Mouse (Mus musculus) inflammation-experienced regulatory T-cells, adult 6 months (primary cell): ENCODE measurements around the gene Cox10. TPM values are rescaled to one million over a fixed set of nuclear protein-coding genes. Genes with fewer than 3 reads are reported as not detected.

ENCODE experiments used
- ATAC-seq: one replicate; pipeline ENCODE4 v1.8.0; 2017
- polyA plus RNA-seq, 3 experiments: library from polyadenylated mRNA; unstranded; fragments of 100-300 nt; shearing (Covaris generic); gene quantifications; one replicate each; pipeline ENCODE4 v1.2.1; 2017

Gene Cox10
- polyA plus RNA-seq, 3 experiments from 2014 or later, result 20.2 to 26.8 (median 21.7) TPM

- ATAC-seq, result no peak
Observed at GRCm38 (mm10) chr11:64044024-64044423, 35.2 kb downstream of the Cox10 start.

DNA sequence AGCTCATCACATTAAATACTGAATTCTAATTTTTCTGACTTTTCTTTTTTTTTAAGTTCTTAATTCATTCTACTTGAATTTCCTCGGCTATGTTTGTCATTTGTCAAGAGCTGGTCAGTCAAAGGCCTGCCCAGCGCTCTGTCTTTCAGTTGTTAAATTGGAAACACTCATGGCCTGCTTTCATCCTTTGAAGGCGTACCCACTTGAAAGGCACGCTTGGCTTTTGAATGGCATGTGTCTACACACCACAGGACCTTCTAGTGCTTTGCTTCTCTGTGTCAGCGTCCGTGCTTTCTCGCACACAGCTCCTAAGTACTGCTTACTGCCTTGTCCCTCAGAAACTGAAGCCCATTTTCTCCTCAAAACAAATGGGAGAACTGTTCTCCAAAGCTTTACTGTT lies 38.0 kb downstream of the Cox10 start:
- ATAC-seq, result no peak

DNA sequence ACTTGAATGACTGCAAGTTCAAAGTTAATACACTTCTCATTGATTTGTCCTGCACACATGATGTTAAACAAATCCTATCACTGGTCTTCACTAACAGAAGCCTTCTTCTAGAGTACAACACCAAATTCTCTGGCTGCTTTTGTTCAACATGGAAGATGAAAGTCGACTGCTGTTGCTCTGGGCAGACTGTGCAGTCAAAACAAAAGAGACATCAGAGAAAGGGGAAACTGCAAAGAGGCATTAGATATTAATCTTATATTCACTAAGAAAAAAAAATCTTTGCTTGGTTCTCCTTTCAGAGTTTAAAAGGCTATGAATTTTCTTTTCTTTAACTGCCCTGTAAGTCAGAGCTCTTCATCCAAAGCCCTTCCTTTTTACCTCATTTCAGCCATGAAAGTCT lies 39.7 kb downstream of the Cox10 start:
- ATAC-seq, result no peak

- ATAC-seq, result peak; percentile 50
Observed at GRCm38 (mm10) chr11:64037471-64038125, 41.7 kb downstream of the Cox10 start.

DNA sequence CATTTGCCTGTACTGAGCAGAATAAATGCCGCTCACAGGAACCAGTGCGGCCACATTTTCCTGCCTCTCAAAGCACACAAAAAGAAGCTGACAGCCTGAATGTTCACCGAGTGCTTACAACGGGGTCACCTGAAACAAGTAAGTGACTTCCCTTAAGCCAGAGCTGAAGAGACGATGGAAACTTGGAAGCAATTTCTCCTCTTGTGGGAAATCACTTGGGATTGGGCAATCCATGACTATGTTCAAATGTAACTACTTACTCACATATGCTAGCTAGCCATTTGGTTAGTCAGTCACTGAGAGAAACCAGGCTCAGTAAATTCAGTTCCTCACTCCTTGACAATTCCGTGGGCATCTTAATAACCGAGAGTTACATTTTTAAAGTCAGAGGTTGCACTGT lies 43.0 kb downstream of the Cox10 start:
- ATAC-seq, result no peak

DNA sequence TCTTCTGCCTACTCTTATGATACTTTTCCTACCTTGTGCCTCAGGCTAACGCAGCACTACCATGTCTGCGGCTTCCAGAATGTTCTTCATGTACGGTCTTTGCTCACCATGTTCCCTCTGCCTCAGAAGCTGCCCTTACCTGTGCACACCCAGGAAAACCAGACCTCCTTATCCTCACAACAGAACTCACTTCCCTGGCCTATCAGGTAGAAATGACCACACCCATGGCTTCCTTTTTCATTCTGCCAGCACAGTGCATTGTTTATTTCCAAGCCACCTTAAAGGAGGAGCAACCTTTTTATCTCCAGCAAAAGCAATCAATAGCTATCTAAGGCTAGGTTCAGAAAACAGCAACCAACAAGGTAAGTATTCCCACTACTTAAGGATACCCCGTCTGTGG lies 43.6 kb downstream of the Cox10 start:
- no peak for ATAC-seq

GRCm38 (mm10) chr11:64034686-64035085 lies 44.6 kb downstream of the Cox10 start:
- ATAC-seq, result no peak

DNA sequence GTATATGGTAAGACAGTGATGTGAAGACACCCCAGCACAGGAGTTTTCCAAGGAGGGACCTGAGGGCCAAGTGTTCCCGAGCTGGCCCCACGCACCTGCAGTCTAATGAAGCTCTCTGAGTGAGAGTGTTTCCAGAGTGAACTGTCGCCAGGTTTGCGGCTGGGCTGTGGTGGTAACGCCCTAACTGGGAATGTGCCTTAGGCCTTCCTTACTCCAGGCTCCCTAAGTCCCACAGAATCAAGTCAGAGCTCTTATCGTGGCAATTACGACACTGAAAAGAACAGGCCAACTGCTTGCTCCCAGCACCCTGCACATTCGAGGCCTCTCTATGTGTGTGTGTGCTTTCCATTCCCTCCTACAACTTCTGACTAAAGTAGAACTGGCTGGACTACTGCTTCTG lies 51.8 kb downstream of the Cox10 start:
- no peak for ATAC-seq

GRCm38 (mm10) chr11:64025843-64026242 lies 53.4 kb downstream of the Cox10 start:
- no peak for ATAC-seq

- no peak for ATAC-seq
Observed at GRCm38 (mm10) chr11:64024575-64024974, 54.7 kb downstream of the Cox10 start.

DNA sequence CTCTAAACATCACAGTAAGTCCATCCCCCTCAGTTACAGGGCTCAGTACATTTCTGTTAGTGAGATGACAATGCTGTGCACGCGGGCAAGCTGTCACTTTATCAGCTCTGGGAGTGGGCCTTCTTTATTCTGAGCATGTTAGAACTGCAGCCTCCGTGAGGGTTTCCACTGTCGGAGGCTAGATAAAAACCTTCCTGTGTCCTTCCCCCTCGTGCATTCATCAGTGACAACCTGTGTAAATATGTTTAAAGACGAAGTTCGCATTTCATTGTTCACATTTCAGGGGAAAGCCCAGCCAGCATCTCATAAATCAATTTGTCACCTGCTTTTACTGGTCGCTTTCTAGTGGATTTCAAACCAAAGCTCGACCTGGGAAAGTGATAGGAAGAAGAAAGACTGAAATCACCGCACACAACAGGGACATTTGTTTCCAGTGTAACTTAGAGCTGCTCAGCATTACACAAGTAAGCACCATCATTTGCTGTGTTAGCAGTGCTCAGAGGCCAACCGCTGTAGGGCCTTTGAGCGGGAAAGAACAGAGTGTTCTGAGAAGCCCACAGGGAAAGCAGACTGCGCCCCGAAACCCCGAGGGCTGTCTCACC lies 55.8 kb downstream of the Cox10 start:
- no peak for ATAC-seq

- ATAC-seq, result peak; percentile 65
Observed at GRCm38 (mm10) chr11:64022403-64023047, 56.7 kb downstream of the Cox10 start.

GRCm38 (mm10) chr11:64019235-64019634 lies 60.0 kb downstream of the Cox10 start:
- ATAC-seq, result no peak

DNA sequence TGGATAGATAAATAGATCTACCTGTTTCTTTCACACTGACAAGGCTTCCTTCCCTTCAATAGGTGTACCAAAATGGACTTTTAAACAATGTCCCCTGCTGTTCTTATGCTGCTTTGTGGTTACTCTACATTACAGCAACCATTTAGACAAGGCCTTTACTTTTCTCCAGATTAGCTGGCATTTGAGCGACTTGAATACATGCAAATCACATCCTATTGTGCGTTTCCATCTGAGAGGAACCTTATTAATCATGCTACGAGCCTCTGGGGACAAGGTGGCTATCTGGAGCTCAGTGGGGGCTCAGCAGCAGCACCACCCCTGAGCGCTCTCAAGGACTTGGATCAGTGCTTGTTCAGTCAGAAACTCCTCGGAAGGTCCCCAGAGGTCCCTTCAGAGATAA lies 61.1 kb downstream of the Cox10 start:
- ATAC-seq, result no peak

DNA sequence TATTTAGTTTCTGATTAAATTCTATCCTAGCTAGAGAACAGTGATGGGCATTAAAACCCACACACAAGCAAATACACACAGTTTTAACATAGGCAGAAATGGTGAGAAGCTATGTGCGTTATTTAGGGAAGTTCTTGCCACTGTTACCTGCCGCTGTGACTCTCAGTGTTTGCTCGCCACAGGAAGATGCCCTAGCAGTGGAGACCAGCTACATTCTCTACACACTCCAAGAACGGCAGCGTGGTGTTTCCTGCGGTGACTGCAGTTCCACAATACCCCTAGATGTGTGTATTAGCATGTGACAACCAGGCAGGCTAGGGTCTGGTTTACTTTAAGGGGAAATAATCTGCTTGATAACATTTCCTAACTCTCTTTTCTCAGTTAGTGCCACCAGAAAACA lies 64.0 kb downstream of the Cox10 start:
- no peak for ATAC-seq

DNA sequence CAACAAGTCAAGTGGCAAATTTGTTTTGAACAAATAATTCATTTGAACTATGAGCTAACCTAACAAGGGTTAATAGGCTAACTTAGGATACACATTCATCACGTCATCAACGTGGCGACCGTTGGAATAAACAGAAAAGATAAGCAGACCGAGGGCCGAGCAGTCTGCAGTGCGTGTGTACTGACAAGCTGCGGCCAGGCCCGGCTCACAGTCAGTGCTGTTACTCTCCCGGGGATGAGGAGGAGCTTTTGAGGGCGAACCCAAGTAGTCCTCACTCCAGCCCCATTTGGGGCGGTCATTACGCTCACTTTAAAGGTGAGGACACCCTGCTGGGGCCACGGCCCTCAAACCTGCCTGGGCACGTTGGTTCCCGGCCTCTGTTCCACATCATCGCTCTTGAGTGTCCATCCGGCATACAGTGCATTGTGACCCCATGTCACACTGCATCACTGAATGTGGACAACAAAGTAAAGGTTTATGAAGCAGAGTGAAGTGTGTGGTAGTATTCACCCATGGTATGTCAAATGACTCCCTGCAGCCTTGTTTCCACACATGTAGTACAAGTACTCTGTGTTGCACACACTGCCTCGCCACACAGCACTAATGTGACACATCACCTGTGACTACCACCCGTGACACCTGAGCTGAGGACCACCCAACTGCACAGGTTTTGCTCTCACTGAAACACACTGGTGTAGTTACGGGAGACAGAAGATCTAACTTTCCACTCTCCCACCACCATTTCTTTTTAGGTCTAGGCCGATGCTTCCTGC lies 68.4 kb downstream of the Cox10 start:
- no peak for ATAC-seq

DNA sequence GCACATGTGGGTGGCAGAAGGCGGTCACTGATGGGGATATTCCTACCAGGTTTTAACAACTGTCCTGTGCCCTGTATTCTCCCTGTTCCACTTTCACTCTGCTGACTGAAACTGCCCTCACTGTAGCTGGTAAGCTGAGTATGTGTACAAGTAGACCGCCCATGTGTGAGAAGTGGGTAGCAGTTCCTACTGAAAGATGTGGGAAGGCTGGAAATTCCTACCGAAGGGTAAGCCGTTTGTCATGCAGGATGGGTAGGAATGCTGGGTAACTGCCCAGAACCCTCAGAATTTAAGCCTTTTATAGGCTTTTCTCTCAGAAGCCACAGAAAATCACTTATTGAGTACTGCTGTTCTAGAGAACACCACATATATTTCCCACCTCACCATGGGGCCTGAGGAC lies 75.1 kb downstream of the Cox10 start:
- ATAC-seq, result no peak

- ATAC-seq, result no peak
Observed at GRCm38 (mm10) chr11:64003484-64003883, 75.8 kb downstream of the Cox10 start.

- no peak for ATAC-seq
Observed at GRCm38 (mm10) chr11:64002629-64003028, 76.6 kb downstream of the Cox10 start.

DNA sequence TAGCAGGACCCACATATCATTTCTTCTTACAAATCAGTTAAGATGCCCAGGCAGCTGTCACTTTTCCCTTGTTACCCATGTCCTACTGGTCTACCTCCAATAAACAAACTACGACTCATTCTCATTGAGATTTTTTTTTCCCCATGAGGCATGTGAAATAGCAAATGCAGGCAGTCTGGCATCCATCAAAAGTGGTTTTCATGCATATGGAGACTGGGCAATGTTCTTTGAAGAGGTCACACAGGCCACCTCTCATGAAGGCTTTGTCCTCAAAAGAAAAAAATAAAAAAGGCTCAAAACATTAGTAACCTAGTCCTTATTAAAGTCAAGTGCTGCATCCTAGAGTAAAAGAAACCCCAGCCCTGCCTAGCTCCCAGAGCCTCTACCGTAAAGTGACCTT lies 78.2 kb downstream of the Cox10 start:
- ATAC-seq, result no peak

- ATAC-seq, result no peak
Observed at GRCm38 (mm10) chr11:64000200-64000794, 79.0 kb downstream of the Cox10 start.

- no peak for ATAC-seq
Observed at GRCm38 (mm10) chr11:63999431-63999830, 79.8 kb downstream of the Cox10 start.

DNA sequence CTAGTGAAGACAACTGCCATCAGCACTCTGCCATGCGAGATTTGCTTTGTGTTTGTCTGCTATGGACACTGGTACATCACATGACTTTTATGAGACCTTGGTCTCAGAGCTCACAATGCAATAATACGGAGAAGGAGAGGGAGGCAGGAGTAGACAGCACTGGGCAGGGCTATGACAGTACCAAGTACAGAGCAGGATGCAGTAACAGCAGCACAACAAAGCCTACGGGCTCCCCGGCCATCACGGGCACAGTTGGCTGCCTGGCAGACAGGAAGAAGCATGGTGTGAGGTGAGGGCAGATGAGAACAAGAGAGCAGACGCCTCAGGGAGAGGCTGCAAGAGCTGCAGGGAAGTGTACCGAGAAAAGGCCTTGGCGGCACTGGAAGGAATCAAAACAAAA lies 87.3 kb downstream of the Cox10 start:
- ATAC-seq, result peak; percentile 72
